8 mouse cellular contexts compared by ENCODE assay signal in the genomic region with DNA sequence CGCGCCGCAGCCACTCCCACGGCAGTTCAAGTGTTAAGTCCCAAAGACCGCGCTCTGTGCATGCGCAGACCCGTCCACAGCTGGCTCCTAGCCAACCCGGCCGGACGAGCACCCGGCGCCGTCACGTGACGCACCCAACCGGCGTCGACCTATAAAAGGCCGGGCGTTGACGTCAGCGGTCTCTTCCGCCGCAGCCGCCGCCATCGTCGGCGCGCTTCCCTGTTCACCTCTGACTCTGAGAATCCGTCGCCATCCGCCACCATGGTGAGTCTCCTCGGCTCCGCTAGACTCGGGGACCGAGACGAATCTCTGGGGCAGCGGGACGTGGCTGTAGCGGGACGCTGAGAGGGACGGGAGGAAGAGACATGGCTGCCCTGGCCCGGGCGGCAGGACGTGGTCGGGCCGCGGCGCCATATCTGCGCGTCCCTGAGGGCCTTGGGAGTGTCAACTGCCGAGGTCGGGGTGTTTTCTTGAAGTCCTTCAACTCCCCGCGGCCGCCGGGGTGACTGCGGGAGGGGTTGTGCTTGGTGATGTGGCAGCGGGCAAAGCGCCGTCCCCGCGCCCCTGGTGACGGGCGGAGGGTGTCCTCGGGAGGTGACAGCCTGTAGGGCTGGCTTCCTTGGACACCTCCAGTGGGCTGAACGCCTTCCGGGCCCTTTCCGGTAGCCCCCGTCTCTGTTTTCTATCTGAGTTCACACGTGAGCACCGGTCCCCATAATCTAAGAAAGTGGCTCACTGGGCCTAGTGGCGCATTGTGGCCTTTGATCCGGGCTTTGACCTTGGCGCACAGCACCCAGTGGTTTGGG. TPM values are rescaled to one million over a fixed set of nuclear protein-coding genes. Genes with fewer than 3 reads are reported as not detected.
DNase-seq lines count a peak whose midpoint lies in the region; ATAC-seq and TF ChIP-seq lines count a peak whose summit lies in the region.

Gene Eef2 (plus strand): TSS at position 166 of the 806 bp plus-strand sequence.

- TF ChIP-seq CTCF in stomach, postnatal 0 days (IDR thresholded peaks at IDR 0.05; ENCODE audit: low read depth): 0 out of 2 replicates have a peak, but pooled peaks have one; percentile 2

- H3K9ac ChIP-seq in forebrain, embryonic 14.5 days (ENCODE audit: low read length): peak within 1 kb of the TSS; percentile 98
- H3K9ac ChIP-seq in liver, embryonic 16.5 days (ENCODE audit: low read depth, low read length): peak within 1 kb of the TSS; percentile 96
- H3K9ac ChIP-seq in neural tube, embryonic 12.5 days: peak within 1 kb of the TSS; percentile 93
- peak within 1 kb of the TSS; percentile 99 for H3K9ac ChIP-seq in stomach, postnatal 0 days (ENCODE audit: low read length)

- no peaks in the 10 kb centered on the region for H3K9me3 ChIP-seq in forebrain, embryonic 14.5 days (replicated peaks; ENCODE audit: control insufficient read depth, low read length)
- H3K9me3 ChIP-seq in liver, embryonic 16.5 days (replicated peaks; ENCODE audit: control insufficient read depth, low read length): no peaks in the 10 kb centered on the region
- no peaks in the 10 kb centered on the region for H3K9me3 ChIP-seq in neural tube, embryonic 12.5 days
- no peaks in the 10 kb centered on the region for H3K9me3 ChIP-seq in stomach, postnatal 0 days (ENCODE audit: control insufficient read depth, low read length)

- peak; percentile 36 for ATAC-seq in cerebellum, adult (ENCODE audit: insufficient number of reproducible peaks, low FRiP score, low TSS enrichment)
- peak; percentile 76 for ATAC-seq in forebrain, embryonic 14.5 days
- ATAC-seq in liver, embryonic 16.5 days (ENCODE audit: low read depth): peak; percentile 82
- peak; percentile 76 for ATAC-seq in neural tube, embryonic 12.5 days (ENCODE audit: low FRiP score, low read depth)
- peak; percentile 72 for ATAC-seq in stomach, postnatal 0 days (ENCODE audit: low FRiP score, low TSS enrichment)

- H3K4me1 ChIP-seq in forebrain, embryonic 14.5 days (ENCODE audit: control insufficient read depth, insufficient read depth, low read length): peaks cover 25% of the 10 kb centered on the region
- peaks cover 45% of the 10 kb centered on the region for H3K4me1 ChIP-seq in liver, embryonic 16.5 days (ENCODE audit: control insufficient read depth, low read depth, low read length)
- H3K4me1 ChIP-seq in neural tube, embryonic 12.5 days: peaks cover 49% of the 10 kb centered on the region
- H3K4me1 ChIP-seq in stomach, postnatal 0 days (replicated peaks; ENCODE audit: control insufficient read depth, insufficient read depth): peaks cover 4% of the 10 kb centered on the region; the same call in 1 of the 2 replicates

- intact Hi-C loops in heart, postnatal 10 days (cut with DNase I): loop anchor here (5.0 kb wide), 3 partner anchors 39 to 379 kb away; partner anchors contain the start of genes Plekhj1, Sf3a2 and Zbtb7a

- H3K4me3 ChIP-seq in forebrain, embryonic 14.5 days (ENCODE audit: low read depth, low read length): peak within 1 kb of the TSS; percentile 96
- peak within 1 kb of the TSS; percentile 85 for H3K4me3 ChIP-seq in liver, embryonic 16.5 days (ENCODE audit: low read depth, low read length)
- peak within 1 kb of the TSS; percentile 85 for H3K4me3 ChIP-seq in neural tube, embryonic 12.5 days
- H3K4me3 ChIP-seq in stomach, postnatal 0 days (ENCODE audit: low read depth, low read length): peak within 1 kb of the TSS; percentile 94

- peak within 1 kb of the TSS; percentile 98 for H3K4me2 ChIP-seq in forebrain, embryonic 14.5 days (ENCODE audit: low read length)
- peak within 1 kb of the TSS; percentile 80 for H3K4me2 ChIP-seq in liver, embryonic 16.5 days (ENCODE audit: low read depth, low read length)
- peak within 1 kb of the TSS; percentile 99 for H3K4me2 ChIP-seq in neural tube, embryonic 12.5 days (replicated peaks)
- H3K4me2 ChIP-seq in stomach, postnatal 0 days (replicated peaks; ENCODE audit: low read depth): peak within 1 kb of the TSS; percentile 72

- peak; percentile 98 for DNase-seq in ES-CJ7 (ENCODE audit: low read depth, low spot score)
- peak; percentile 99 for DNase-seq in forebrain, embryonic 14.5 days (ENCODE audit: low spot score)
- peak; percentile 99 to 100 for DNase-seq in heart, postnatal 10 days
- DNase-seq in large intestine, adult 2 months (ENCODE audit: low read depth, low spot score): peak; percentile 75
- peak; percentile 98 for DNase-seq in stomach, postnatal 0 days (ENCODE audit: low spot score)

- H3K27ac ChIP-seq in forebrain, embryonic 14.5 days (ENCODE audit: low read depth, low read length): peak within 1 kb of the TSS; percentile 93
- peak within 1 kb of the TSS; percentile 79 for H3K27ac ChIP-seq in liver, embryonic 16.5 days (ENCODE audit: low read length)
- peak within 1 kb of the TSS; percentile 77 for H3K27ac ChIP-seq in neural tube, embryonic 12.5 days
- H3K27ac ChIP-seq in stomach, postnatal 0 days (replicated peaks): peak within 1 kb of the TSS; percentile 95

- no peak for TF ChIP-seq EP300 in stomach, postnatal 0 days (optimal IDR thresholded peaks at IDR 0.05)

- peaks cover 43% of the 10 kb centered on the region for H3K36me3 ChIP-seq in forebrain, embryonic 14.5 days (ENCODE audit: control insufficient read depth, insufficient read depth, low read length)
- H3K36me3 ChIP-seq in liver, embryonic 16.5 days (ENCODE audit: control insufficient read depth, insufficient read depth): peaks cover 42% of the 10 kb centered on the region
- H3K36me3 ChIP-seq in neural tube, embryonic 12.5 days: peaks cover 45% of the 10 kb centered on the region
- H3K36me3 ChIP-seq in stomach, postnatal 0 days (ENCODE audit: control insufficient read depth, insufficient read depth, low read length): peaks cover 38% of the 10 kb centered on the region

- WGBS in forebrain, embryonic 14.5 days: under 1% methylated on average over 77 of the region's 77 CpGs
- under 1% methylated on average over 77 of the region's 77 CpGs for WGBS in large intestine, adult 2 months
- under 1% methylated on average over 77 of the region's 77 CpGs for WGBS in liver, embryonic 16.5 days (ENCODE audit: insufficient replicate concordance)
- WGBS in neural tube, embryonic 12.5 days: under 1% methylated on average over 77 of the region's 77 CpGs
- under 1% methylated on average over 76 of the region's 77 CpGs for WGBS in stomach, postnatal 0 days

- H3K27me3 ChIP-seq in forebrain, embryonic 14.5 days (replicated peaks; ENCODE audit: control insufficient read depth, insufficient read depth, low read length): no peaks in the 10 kb centered on the region
- no peaks in the 10 kb centered on the region for H3K27me3 ChIP-seq in liver, embryonic 16.5 days (ENCODE audit: control insufficient read depth, insufficient read depth, low read depth, low read length)
- H3K27me3 ChIP-seq in neural tube, embryonic 12.5 days (replicated peaks): no peaks in the 10 kb centered on the region
- no peaks in the 10 kb centered on the region for H3K27me3 ChIP-seq in stomach, postnatal 0 days (ENCODE audit: control insufficient read depth, insufficient read depth, low read length)

RNA-seq across cellular contexts. Expression of gene Eef2, which starts in this region (rescaled TPM):
- 474 and 520 TPM in 2 replicates for polyA plus RNA-seq in forebrain, embryonic 14.5 days (2014; fragmentation: Nextera tagmentation; extraction: Ambion mirVana)
- total RNA-seq in heart, postnatal 10 days (2021): 1,000 to 10,000 TPM; 1,333 to 1,385 TPM
- polyA plus RNA-seq in large intestine, adult 2 months (2012; rRNA removed): 1,127 and 1,546 TPM in 2 replicates
- 266 and 282 TPM in 2 replicates for polyA plus RNA-seq in liver, embryonic 16.5 days (2015; fragmentation: Nextera tagmentation; extraction: Ambion mirVana)
- 515 and 520 TPM in 2 replicates for polyA plus RNA-seq in neural tube, embryonic 12.5 days (2016; fragmentation: Nextera tagmentation; extraction: Ambion mirVana)
- 337 and 380 TPM in 2 replicates for polyA plus RNA-seq in stomach, postnatal 0 days (2015; fragmentation: Nextera tagmentation; extraction: Ambion mirVana)

Comparison
In these comparisons a context has a peak if more than half of its experiments do, and no peak if none do; other contexts are left out.
1. Peak in every context shown above with its lines: DNase-seq, ATAC-seq, H3K4me3 ChIP-seq and H3K27ac ChIP-seq.